Mouse (Mus musculus): ENCODE results near the gene Dgki.

Gene Dgki

GRCm38 (mm10) chr6:37064214-37064830 is 235.7 kb downstream of the Dgki start:
- no peak for DNase-seq (ENCODE audit: inconsistent ontology term)

DNA sequence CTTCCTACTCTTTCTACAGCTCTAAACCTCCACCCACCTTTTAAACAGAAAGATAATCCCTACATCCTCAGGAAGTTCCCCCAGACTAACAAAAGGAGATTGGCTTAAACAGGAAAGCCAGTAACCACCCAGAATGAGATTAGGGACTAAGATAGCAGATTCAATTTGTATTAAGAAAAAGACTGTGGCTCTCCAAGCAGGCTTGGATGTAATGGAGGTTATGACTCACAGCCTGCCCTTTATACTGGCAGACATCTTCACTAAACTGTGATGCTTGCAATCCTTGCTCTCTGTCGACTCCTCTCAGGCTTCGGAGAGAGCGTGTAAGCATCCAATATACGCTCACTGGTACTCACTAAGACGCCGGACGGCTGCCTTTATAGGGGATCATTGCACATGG is 236.7 kb downstream of the Dgki start:
- DNase-seq (ENCODE audit: inconsistent ontology term): no peak

DNA sequence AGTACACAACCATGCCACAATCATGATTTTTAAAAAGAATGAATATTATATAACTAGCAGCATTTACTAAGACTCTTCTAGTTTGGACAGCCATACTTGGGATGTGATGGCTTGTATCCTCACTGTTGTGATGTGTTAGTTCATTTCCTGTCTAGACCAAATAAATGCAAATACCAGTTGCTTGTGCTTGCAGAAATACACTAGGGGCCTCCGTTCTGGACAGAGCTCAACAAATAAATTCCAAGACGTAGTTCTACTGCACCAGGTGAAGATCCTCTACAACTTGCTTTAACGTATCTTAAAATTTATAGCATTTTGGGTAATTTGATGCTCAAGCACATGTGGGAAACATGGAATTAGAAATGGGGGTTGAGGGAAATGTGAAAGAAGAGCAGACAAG is 239.9 kb downstream of the Dgki start:
- no peak for DNase-seq (ENCODE audit: inconsistent ontology term)

- no peak for DNase-seq (ENCODE audit: inconsistent ontology term)
Observed at GRCm38 (mm10) chr6:37057957-37058356, 242.0 kb downstream of the Dgki start.

- no peak for DNase-seq (ENCODE audit: inconsistent ontology term)
Observed at GRCm38 (mm10) chr6:37057536-37057935, 242.4 kb downstream of the Dgki start.

DNA sequence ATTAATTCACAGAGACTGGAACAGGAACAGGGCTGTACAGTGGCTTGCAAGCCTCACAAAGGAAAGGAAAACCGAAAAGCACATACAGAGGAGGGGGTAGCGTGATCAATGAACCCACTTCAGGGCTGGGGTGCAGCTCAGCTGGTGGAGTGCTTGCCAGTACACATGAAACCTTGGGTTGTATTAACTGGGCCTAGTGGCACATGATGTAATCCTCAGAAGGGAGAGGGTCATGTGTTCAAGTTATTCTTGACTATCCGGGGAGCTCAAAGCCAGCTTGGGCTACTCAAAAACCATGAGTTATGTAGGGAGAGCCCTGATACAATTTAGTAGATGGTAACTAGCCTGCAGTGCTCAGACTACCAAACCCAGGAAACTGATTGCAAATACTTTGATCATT is 244.3 kb downstream of the Dgki start:
- no peak for DNase-seq (ENCODE audit: inconsistent ontology term)

GRCm38 (mm10) chr6:37055128-37055527 is 244.9 kb downstream of the Dgki start:
- no peak for DNase-seq (ENCODE audit: inconsistent ontology term)

DNA sequence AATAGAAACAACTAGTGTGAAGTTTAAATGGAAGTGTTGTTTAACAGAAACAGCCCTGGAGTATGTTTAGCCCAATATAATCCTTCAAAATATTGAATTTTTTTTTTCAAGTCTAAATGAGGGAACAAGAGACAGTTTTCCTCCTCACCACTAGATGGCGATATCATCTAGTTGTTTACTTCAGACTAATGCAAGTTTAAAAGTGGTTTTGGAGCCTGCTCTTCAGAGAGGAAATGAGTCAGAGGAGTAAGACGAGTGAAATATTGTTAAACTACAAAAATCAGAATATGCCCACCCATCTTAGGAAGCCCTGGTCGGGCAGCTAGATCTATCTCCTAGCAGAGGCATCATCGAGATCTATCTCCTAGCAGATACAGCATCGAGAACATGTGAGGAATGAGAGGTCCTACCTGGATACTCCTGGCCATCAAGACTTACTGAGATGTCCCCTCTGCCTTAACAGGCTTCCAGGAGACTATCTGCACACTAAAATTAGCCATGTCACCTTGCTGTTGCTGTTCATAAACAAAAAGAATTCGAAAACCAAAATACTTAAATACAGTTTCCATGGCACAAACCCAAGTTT is 245.5 kb downstream of the Dgki start:
- DNase-seq (ENCODE audit: inconsistent ontology term): peak; percentile 65

GRCm38 (mm10) chr6:37053411-37053810 is 246.6 kb downstream of the Dgki start:
- no peak for DNase-seq (ENCODE audit: inconsistent ontology term)

GRCm38 (mm10) chr6:37051652-37052051 is 248.3 kb downstream of the Dgki start:
- DNase-seq (ENCODE audit: inconsistent ontology term): no peak

GRCm38 (mm10) chr6:37051150-37051549 is 248.8 kb downstream of the Dgki start:
- DNase-seq (ENCODE audit: inconsistent ontology term): no peak

DNA sequence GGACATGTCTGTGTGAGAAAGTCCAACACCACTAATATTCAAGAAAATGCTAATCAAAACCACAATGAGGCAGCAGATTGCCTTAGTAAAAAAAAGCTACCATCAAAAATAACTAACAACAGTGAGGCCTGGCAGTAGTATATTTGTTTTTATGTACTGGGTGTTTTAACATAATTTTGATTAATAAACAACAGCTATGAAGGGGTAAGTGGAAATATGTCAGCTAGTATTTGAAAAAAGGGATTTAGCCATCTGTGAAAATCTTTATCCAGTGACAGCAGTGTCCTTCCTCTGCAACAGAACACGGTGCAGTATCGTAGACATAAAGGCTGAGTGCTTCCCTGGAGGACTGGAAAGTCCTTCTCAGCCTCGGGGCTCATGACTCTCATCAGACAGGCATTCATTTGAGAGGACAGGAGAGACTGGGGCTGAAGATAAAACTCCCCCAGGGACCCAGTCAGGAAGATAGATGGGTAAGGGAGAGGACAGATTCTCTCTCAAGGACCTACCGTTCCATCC is 252.3 kb downstream of the Dgki start:
- DNase-seq (ENCODE audit: inconsistent ontology term): no peak

DNA sequence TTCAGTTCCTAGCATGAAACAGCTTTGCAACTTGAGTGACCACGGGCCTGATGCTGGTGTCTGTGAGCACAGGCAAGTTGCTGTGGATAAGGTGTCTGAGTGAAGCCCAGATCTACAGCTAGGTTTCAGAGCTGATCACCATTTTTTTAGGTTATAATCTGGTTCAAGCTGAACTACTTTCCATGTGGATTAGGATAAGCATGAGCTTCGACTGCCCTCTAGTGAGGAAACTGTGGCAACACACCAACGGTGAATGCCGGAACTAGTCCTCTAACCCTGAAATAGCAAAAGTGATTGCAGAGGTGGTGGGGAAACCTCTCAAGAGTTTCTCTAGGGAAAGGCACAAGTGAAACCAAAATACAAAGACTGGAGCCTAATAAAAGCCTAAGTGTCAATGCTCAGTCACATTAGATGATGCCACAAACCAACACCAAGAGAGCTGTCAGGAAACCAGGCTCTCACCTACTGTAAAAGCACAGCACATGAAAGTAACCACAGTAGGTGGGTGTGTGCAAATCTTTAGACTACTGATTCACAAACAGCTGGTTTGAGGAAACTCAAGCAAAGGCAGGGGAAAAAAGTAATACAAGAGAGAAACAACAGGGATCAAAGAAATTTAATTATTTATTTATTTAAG is 253.7 kb downstream of the Dgki start:
- DNase-seq (ENCODE audit: inconsistent ontology term): peak; percentile 36

DNA sequence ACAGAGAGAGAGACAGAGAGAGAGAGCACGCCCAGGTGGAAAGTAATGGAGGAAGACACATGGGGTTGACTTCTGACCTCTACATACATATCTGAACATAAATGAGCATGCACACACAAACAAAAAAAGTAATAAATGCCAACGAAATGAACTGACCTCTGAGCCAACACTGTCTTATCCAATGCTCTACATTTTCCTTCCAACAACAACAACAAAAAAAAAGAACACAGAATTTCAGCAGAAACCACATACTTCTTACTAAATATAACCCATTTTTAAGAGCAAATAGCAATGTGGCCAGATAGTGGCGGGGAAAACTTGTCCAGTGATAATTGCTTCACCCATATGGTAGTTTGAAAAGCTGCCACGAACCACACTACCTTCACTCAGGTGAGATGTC is 255.2 kb downstream of the Dgki start:
- DNase-seq (ENCODE audit: inconsistent ontology term): no peak

- no peak for DNase-seq (ENCODE audit: inconsistent ontology term)
Observed at GRCm38 (mm10) chr6:37038444-37038843, 261.5 kb downstream of the Dgki start.

DNA sequence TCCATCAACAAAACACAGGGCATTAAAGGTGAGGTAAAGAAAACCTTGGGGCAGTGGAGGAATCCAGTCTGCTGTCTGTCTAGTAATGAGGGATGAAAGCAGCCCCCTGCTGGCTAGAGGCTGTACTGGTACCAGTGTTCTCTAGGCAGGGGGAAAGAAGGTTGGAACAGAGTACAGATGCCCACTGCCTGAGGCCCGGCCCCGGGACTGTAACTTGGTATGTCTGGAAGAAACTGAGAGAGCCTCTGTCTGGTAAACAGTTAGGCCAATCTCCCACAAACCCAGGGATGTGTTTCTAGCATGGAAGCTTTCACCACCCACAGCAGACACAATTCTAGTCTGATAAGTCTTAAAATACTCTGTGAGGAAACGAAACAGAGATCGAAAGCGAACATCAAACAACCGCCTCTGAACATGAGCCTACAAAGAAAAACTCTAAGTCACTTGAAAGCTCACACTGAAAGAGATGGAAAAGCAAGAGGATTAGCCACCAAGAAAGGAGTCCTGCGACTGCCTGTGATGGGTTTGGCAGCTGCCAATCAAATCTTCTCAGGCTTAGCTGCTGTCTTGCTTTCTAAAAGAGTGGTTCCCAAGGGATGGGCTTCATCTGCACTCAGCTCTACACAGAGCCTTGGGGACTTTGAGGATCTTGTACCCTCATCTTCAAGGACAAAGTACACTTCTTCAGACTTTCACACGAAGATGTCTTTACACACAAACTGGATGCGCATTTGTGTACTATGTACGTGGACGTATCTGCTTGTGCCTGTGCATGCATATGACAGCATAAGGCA is 262.7 kb downstream of the Dgki start:
- DNase-seq (ENCODE audit: inconsistent ontology term): peak; percentile 10

DNA sequence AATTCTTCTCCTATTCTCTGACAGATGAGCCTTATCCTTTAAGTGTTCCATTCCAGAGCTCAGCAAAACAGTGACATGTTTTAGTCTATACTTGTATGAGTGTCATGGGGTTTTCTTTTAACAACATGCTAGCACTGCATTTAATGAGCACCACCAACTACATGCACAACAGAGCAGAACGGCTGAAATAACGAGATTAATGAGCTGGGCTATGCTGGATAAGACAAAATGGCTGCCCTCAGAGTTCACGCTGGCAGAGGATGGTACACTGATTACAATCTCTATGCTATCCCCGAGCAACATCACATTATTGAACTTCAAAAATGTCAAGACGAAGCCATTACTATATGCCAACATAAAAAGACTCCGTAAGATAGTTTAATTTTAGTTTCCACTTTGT is 264.3 kb downstream of the Dgki start:
- DNase-seq (ENCODE audit: inconsistent ontology term): no peak

DNA sequence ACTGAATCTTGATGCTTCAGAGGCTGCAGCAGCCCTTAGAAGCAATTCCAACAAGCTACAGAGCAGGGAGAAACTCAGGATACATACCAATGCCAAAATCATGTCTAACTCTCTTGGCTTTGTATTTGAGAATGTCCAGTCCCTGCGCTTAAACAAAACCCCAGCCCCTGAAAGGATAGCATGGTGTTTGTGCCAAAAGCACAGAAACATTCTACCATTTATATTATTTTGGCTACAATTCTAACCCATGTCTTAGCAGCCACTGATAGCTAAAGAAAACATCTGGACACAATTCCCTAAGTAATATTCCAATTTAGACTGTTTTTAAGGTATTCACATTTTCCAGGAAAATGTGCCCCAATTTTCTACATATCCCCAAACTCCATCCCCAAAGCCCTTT is 269.0 kb downstream of the Dgki start:
- DNase-seq (ENCODE audit: inconsistent ontology term): no peak

- no peak for DNase-seq (ENCODE audit: inconsistent ontology term)
Observed at GRCm38 (mm10) chr6:37030402-37030801, 269.6 kb downstream of the Dgki start.

- DNase-seq (ENCODE audit: inconsistent ontology term): no peak
Observed at GRCm38 (mm10) chr6:37028841-37029240, 271.1 kb downstream of the Dgki start.

GRCm38 (mm10) chr6:37028300-37028699 is 271.7 kb downstream of the Dgki start:
- DNase-seq (ENCODE audit: inconsistent ontology term): no peak

All from Muller cell, postnatal 12 days (primary cell).